Mouse (Mus musculus): ENCODE data around the gene Adm2.

DNA sequence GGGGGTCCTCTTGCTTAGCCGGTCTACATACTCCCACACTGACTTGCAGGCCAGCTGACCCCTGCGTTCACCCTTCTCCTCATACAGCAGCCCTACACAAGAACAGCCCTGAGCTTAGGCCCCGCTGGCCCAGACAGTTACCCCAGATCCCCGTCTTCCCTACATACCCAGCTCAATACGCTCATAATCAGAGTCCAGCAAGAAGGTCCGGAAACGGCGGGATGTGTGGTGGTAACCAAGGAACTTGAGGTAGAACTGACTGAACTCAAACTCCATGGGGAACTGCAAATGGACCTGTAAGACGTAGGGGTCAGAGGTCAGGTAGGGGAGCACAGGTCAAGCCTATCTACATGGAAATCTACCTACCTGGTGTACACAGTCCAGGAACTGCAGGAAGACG is 28.7 kb upstream of the Adm2 start:
- TF ChIP-seq CTCF (IDR thresholded peaks at IDR 0.05; ENCODE audit: borderline replicate concordance, insufficient read depth, low read depth, low read length) (no peak), POLR2A (IDR thresholded peaks at IDR 0.05; ENCODE audit: borderline replicate concordance, insufficient read depth, low read length) (no peak)

Data from cerebellum, adult 2 months (tissue).